Mouse (Mus musculus): ENCODE data around the gene Gm44596. TPM values are rescaled to one million over a fixed set of nuclear protein-coding genes. Genes with fewer than 3 reads are reported as not detected.
A peak's percentile ranks its signal among the peaks of the same experiment; 100 is the strongest.

The Gm44596 gene
- polyA plus RNA-seq, 1 experiment = not detected

DNA sequence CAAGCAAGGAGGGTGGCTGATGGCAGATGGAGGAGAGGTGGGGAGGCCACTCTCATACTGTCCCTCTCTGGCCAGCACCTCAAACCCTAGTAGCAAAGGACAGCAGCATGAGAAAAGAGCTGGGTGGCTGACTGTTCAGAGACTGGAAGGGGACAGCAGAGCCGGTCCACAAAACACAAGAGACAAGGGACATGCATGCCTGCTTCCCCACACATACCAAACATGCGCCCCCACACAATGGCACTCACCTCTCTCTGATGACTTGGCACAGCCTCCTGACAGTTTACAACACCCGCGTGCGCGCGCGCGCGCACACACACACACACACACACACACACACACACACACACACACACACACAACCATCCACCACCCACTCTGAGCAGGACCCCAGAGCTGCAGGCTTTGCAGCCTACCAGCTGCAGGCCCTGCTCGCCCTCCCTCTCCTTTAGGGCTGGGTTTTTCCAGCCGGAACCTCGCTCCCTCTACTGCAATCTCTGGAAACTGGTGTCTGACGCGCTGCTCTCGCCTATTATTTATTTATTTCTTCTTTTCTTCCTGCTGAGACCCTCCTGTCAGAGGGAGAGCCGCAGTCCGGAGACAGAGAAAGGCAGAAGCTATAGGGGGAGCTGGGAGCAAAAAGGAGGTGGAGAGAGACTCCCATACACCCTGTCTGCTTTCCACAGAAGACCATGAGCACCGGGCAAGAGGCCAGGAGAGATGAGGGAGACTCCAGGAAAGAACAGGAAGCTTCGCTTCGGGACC lies 24.3 kb downstream of the Gm44596 start:
- H3K4me3 ChIP-seq (ENCODE audit: insufficient read depth, low read depth, low read length) = peak overlapping the region; percentile 12; the same call in 1 of the 2 replicates
- peaks cover 11% of the 10 kb centered on the region for H3K4me1 ChIP-seq (ENCODE audit: control insufficient read depth, insufficient read depth, insufficient read length, low read length)
- H3K27ac ChIP-seq (replicated peaks; ENCODE audit: low read depth, low read length) = no peak overlapping the region; the same call in 1 of the 2 replicates

DNA sequence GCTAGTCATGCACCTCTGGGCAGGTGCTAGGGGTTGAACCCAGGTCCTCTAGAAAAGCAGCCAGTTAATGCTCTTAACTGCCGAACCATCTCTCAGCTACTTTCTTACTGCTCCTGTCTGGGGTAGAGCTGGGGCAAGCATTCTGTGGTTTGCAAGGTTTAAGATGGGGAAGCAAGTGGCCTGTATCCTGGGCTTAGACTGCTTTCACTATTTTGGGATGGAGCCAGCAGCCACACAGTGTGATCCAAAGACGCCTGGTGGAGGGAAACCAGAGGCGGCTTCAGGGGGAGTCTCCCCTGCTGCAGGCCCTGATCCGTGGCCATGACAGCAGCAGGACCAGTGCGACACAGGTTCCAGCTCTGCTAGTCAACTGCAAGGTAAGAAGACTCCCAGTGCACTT lies 29.4 kb downstream of the Gm44596 start:
- Histone ChIP-seq H3K4me3 (ENCODE audit: insufficient read depth, low read depth, low read length) (no peak overlapping the region), H3K4me1 (ENCODE audit: control insufficient read depth, insufficient read depth, insufficient read length, low read length) (peaks cover 12% of the 10 kb centered on the region), H3K27ac (replicated peaks; ENCODE audit: low read depth, low read length) (no peak overlapping the region)

DNA sequence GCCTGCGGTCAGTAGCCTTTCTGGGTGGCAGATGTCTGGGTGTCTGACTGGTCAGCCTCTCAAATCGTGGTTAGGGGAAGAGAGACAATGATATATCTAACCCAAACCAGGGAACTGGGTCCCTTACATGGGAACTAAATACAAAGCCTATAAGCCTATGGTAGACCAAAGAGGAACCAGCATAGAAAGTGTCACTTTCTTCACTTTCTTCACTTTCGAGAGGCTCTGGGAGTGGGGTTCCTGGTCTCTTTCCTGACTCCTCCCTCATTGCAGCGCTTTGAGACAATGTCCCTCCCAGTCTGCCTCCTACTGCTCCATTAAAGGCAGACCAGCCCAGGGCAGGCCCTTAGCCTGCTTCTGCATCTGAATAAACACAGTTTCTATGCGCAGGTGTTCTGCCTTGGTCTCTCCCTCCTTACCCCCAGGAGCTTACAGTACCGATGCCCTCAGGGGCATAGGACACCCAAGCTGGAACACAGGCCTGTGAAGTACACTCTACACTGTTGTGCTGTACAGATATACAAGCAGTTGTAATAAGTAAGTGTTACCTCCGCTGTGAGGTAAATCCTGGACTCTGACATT lies 33.3 kb downstream of the Gm44596 start:
- peaks cover 5% of the 10 kb centered on the region; the same call in 1 of the 2 replicates for H3K4me1 ChIP-seq (ENCODE audit: control insufficient read depth, insufficient read depth, insufficient read length, low read length)
- H3K27ac ChIP-seq (replicated peaks; ENCODE audit: low read depth, low read length) = no peak overlapping the region
- H3K4me3 ChIP-seq (ENCODE audit: insufficient read depth, low read depth, low read length) = no peak overlapping the region

DNA sequence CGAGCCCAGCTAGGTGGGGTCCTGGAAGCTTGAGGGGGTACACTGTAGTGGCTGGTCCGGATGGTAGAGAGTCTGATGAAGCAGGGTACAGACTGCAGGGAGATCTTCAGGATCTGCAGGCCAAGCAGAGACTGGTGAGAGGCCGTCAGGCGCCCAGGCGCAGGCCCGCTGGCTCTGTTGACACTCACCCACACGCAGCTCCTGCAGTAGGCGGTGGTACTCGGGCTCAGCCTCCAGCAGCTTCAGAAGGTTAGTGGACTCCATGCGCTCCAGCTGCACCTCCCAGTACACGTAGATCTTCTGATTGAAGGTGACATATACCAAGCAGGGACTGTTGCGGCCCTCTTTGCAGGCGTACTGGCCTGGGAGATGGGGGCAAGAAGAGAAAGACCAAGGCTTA lies 35.0 kb downstream of the Gm44596 start:
- Histone ChIP-seq H3K27ac (replicated peaks; ENCODE audit: low read depth, low read length) (no peak overlapping the region), H3K4me1 (ENCODE audit: control insufficient read depth, insufficient read depth, insufficient read length, low read length) (no peaks in the 10 kb centered on the region), H3K4me3 (ENCODE audit: insufficient read depth, low read depth, low read length) (no peak overlapping the region)

DNA sequence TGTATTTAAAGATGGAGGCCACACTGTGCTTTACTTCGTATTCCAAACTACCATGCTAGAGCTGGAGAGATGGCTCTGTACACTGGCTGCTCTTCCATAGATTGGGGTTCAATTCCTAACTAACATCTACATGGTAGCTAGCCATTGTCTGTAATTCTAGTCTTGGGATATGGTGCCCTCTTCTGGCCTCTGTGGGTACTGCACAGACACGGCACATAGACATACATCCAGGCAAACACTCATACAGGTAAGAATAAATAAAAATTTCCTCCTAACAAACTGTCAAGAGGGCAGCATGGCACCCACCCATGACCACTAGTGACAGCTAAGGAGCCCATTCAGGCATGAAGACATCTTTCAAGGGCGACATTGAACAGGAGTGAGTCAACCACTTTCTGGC lies 35.8 kb downstream of the Gm44596 start:
- H3K4me3 ChIP-seq (ENCODE audit: insufficient read depth, low read depth, low read length) = no peak overlapping the region
- no peaks in the 10 kb centered on the region for H3K4me1 ChIP-seq (ENCODE audit: control insufficient read depth, insufficient read depth, insufficient read length, low read length)
- H3K27ac ChIP-seq (replicated peaks; ENCODE audit: low read depth, low read length) = no peak overlapping the region

DNA sequence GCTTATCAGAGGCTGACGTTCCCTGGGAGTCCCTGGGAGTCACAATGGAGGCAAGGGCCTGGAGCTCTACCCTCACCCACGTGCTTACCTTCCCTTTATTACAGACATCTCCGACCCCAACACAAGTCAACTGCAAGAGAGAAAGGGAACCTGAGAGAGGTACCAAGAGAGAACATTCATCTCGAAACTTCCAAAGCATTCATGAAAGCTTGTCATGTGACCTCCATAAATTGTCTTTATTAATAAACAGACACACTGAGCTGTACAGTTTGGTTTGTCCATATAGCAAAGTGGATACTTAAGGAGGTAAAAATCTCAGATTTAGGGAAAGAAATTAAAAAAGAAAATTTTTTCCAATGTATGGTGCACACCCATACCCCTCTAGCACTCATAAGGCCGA lies 40.9 kb downstream of the Gm44596 start:
- H3K4me3 ChIP-seq (ENCODE audit: insufficient read depth, low read depth, low read length) = no peak overlapping the region
- H3K27ac ChIP-seq (replicated peaks; ENCODE audit: low read depth, low read length) = no peak overlapping the region

DNA sequence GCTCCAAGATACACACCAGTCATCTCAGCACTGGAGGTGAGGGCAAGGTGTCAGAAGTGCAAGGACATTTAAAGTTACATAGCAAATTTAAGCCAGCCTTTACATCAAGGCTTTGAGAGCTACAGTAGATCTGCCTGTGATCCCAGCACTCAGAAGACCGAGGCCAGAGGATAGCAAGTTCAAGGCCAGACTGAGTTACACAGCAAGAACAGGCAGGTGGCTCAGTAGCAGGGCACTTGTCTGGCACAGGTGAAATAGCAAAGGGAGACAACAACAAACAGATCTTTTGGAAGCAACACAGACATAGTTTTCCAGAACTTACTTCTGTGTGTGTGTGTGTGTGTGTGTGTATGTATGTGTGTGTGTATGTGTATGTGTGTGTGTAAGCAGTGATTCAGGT lies 42.8 kb downstream of the Gm44596 start:
- Histone ChIP-seq H3K4me1 (ENCODE audit: control insufficient read depth, insufficient read depth, insufficient read length, low read length) (no peaks in the 10 kb centered on the region), H3K27ac (replicated peaks; ENCODE audit: low read depth, low read length) (no peak overlapping the region)

More for the DNA sequence above, 40.9 kb downstream of the Gm44596 start:
- no peaks in the 10 kb centered on the region for H3K4me1 ChIP-seq (ENCODE audit: control insufficient read depth, insufficient read depth, insufficient read length, low read length)

DNA sequence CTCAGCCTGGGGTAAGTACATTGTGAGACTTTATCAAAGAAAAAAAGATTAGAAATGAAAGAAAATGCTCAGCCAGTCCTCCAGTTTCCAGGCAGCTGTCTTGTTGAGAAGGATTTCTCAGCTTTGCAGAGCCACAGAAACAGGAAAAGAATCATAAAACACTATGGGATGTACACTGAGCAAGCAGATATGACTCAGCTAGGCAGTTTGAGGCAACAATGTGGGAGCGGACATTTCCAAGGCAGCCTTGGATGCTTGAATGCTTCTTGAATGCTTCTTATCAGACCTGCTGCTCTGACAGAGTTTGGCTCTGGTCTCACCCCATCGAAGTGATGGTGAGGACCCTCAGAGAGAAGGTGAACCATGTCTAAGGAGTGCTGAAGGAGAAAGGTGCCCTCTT lies 45.7 kb downstream of the Gm44596 start:
- Histone ChIP-seq H3K4me3 (ENCODE audit: insufficient read depth, low read depth, low read length) (no peak overlapping the region), H3K27ac (replicated peaks; ENCODE audit: low read depth, low read length) (no peak overlapping the region), H3K4me1 (ENCODE audit: control insufficient read depth, insufficient read depth, insufficient read length, low read length) (0 out of 2 replicates have a peak, but pooled peaks cover 2% of the 10 kb centered on the region)

More for the DNA sequence above, 42.8 kb downstream of the Gm44596 start:
- no peak overlapping the region for H3K4me3 ChIP-seq (ENCODE audit: insufficient read depth, low read depth, low read length)

DNA sequence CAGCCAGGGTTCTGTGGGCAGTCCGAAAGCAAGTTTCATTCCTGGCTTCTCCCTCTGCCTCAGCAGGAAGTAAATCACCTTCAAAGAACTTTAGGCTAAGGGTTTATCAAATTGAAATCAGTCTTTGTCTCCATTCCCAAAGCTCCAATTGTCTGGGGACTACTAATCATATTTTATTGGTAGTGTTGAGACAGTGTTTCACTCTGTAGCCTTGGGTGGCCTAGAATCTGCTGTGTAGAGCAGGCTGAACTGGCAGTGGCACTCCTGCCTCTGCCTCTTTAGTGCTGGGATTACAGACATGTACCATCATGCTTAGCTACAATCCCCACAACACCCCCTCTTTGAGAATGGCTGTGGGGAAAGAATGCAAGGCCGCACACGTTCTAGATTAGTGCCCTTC lies 46.2 kb downstream of the Gm44596 start:
- Histone ChIP-seq H3K4me1 (ENCODE audit: control insufficient read depth, insufficient read depth, insufficient read length, low read length) (0 out of 2 replicates have a peak, but pooled peaks cover 2% of the 10 kb centered on the region), H3K4me3 (ENCODE audit: insufficient read depth, low read depth, low read length) (no peak overlapping the region), H3K27ac (replicated peaks; ENCODE audit: low read depth, low read length) (no peak overlapping the region)

DNA sequence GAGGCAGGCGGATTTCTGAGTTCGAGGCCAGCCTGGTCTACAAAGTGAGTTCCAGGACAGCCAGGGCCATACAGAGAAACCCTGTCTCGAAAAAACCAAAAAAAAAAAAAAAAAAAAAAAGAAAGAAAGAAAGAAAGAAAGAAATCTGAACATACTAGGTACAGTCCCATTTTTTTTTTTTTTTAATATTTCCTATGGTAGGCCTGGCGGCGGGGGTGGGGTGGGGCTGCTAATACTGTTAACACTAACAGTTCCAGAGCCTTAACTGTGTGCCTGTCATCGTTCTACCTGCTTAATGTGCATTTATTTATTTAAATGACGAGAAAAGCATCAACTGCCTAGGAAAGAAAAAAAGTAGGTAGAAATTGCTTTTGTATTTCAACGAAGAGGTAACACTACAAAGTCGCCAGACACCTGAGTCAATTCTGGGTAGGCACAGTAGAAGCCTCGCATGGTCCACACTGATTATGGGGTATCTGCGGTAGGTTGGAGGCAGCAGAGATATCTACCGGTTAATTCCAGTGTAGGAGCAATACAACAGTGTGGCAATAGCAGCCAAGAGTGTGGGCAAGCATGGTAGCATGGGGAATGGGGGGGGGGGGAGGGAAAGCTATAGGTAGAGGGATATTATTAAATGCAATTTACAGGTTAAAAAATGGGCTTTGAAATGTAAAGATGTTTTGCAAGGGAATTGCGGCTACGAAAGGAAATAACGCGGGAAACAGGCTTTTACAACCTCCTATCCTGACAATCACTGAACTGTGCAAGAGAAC lies 48.4 kb downstream of the Gm44596 start:
- Histone ChIP-seq H3K27ac (replicated peaks; ENCODE audit: low read depth, low read length) (no peak overlapping the region), H3K4me3 (ENCODE audit: insufficient read depth, low read depth, low read length) (peak overlapping the region; percentile 70), H3K4me1 (ENCODE audit: control insufficient read depth, insufficient read depth, insufficient read length, low read length) (0 out of 2 replicates have a peak, but pooled peaks cover 2% of the 10 kb centered on the region)

DNA sequence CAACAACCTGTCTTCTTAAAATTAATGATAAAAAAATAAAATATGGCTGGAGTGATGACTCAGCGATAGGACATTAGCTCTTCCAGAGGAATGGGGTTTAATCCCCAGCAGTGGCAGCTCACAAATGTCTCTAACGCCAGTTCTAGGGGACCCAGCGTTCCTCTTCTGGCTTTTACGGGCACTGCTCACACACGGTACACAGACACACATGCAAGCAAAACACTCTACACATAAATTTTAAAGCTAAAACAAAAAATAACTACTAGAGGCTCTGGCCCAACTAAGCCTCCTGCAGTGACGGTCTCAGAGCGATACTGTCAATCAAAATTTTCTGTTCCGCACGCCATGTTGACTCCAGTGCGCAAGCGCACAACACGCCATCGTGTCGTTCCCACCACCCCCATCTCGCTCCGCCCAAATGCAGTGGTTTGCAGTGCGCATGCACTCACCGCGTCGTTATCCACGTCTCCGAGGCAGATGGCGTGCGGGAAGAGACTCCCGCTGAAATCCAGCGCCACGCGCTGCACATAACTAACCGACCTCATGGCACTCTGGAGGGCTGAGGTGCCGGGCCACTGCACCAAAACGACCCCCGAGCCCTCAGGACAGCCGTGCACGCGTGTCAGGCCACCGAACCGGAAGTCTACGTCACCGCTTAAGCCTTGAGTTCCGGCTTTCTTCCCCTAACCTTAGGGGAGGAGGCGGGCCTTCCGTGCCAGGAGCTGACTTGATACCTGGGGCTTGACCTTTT lies 49.1 kb downstream of the Gm44596 start, which contains the start of gene Itfg2:
Itfg2 (minus strand) TSS at position 663 of the 751 bp plus-strand sequence.
- H3K27ac ChIP-seq (replicated peaks; ENCODE audit: low read depth, low read length) = peak within 1 kb of the TSS; percentile 99
- 0 out of 2 replicates have a peak, but pooled peaks cover 2% of the 10 kb centered on the region for H3K4me1 ChIP-seq (ENCODE audit: control insufficient read depth, insufficient read depth, insufficient read length, low read length)
- peak within 1 kb of the TSS; percentile 81 for H3K4me3 ChIP-seq (ENCODE audit: insufficient read depth, low read depth, low read length)

DNA sequence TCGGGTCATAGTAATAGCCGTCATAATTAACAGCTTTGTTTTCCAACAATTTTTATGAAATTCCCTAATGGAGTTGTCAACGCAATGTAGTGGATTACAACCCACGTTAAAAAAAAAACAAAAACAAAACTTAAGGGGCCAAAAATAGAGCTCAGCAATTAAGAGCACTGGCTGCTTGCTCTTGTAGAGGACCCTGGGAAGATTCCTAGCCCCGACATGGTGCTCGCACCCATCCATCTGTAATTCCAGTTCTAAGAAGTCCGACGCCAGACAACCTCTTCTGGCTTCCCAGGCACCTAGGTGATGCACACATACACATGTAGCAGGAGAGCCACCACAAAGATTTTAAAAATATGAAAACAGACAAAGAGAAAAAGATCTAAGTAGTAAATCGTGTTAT lies 49.7 kb downstream of the Gm44596 start:
- peak overlapping the region; percentile 81 for H3K4me3 ChIP-seq (ENCODE audit: insufficient read depth, low read depth, low read length)
- peak overlapping the region; percentile 99; the same call in 1 of the 2 replicates for H3K27ac ChIP-seq (replicated peaks; ENCODE audit: low read depth, low read length)
- 0 out of 2 replicates have a peak, but pooled peaks cover 2% of the 10 kb centered on the region for H3K4me1 ChIP-seq (ENCODE audit: control insufficient read depth, insufficient read depth, insufficient read length, low read length)

DNA sequence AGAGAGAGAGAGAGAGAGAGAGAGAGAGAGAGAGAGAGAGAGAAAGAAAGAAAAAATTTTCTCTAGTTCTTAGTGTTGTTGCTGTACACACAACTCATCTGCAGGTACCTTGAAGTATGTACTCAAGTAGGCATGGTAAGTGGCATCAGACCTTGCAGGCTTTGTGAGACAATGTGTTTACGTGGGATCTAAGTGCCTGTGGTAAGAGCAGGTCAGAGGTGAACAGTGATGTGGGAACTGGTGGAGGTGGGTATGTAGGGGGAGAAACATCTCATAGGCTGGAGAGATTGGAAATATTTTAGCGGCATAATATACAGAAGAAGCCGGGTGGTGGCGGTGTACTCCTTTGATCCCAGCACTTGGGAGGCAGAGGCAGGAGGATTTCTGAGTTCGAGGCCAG lies 52.3 kb downstream of the Gm44596 start:
- no peak overlapping the region for H3K4me3 ChIP-seq (ENCODE audit: insufficient read depth, low read depth, low read length)
- H3K27ac ChIP-seq (replicated peaks; ENCODE audit: low read depth, low read length) = no peak overlapping the region
- peaks cover 4% of the 10 kb centered on the region; the same call in 1 of the 2 replicates for H3K4me1 ChIP-seq (ENCODE audit: control insufficient read depth, insufficient read depth, insufficient read length, low read length)

DNA sequence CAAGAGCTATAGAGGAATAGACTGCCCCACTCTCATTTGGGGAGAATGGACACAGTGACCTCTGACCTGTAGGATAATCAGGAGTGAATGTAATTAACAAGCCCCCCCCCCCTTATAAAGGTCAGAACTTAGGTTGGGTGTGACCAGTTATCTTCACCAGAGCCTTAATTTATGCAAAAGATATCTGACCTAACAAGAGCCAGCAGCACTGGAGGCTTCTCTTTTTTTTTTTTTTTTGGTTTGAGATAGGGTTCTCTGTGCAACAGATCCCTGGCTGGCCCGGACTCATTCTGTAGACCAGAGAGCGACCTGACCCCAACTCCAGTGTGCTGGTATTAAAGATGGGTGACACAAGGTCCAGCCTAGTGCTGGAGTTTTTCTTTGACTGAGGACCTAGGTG lies 54.0 kb downstream of the Gm44596 start:
- Histone ChIP-seq H3K27ac (replicated peaks; ENCODE audit: low read depth, low read length) (no peak overlapping the region), H3K4me3 (ENCODE audit: insufficient read depth, low read depth, low read length) (no peak overlapping the region), H3K4me1 (ENCODE audit: control insufficient read depth, insufficient read depth, insufficient read length, low read length) (peaks cover 8% of the 10 kb centered on the region)
